Mouse (Mus musculus): ENCODE data around the gene Magi3. TPM values are rescaled to one million over a fixed set of nuclear protein-coding genes. Genes with fewer than 3 reads are reported as not detected.

The Magi3 gene
- 10 to 100 TPM; 16.7 to 18.6 TPM for total RNA-seq (2021)
- long read RNA-seq, experiment 1, full-length matches to known transcripts = 3 of 10 reads
- long read RNA-seq, experiment 1, partial matches to known transcripts = 7 of 10 reads
- long read RNA-seq, experiment 1, other reads (novel, unspliced or antisense) = 0 of 10 reads
- long read RNA-seq, experiment 2, full-length matches to known transcripts = 1 of 1 reads
- long read RNA-seq, experiment 2, partial matches to known transcripts = 0 of 1 reads
- long read RNA-seq, experiment 2, other reads (novel, unspliced or antisense) = 0 of 1 reads

DNA sequence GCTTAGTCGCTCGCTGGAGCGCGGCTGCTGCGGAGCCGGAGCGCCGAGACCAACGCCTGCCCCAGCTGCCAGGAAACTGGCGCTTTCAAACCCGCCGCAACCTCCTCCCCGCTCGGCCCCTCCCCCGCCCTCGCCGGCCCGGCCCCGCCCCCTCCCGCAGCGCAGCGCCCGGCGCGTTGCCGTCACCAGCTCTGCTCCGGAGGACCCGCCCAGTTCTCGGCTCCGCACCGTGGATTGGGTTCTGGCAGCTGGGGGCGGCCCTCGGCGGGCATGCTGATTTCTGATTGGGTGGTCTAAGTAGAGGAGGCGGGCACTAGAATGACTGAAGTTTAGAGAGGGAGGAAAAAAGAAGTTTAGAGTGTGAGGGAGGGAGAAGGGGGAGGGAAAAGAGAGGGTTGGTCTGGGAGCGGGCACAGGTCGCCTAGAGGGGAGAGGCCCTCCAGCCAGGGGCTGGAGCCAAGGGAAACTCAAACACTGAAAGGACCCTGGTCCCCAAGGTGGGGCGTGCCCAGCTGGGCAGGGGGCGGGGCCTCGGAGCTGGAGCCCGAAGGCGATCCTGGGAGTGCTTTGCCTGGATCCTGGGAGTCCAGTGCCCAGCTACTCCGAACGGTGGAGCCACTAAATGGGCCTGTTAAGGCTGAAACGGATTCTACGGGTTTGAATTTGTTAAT is at the start of gene Magi3:
Gene Magi3, minus strand, starts transcription at position 80 of the 671 bp plus-strand sequence.
- DNase-seq = peak; percentile 98

DNA sequence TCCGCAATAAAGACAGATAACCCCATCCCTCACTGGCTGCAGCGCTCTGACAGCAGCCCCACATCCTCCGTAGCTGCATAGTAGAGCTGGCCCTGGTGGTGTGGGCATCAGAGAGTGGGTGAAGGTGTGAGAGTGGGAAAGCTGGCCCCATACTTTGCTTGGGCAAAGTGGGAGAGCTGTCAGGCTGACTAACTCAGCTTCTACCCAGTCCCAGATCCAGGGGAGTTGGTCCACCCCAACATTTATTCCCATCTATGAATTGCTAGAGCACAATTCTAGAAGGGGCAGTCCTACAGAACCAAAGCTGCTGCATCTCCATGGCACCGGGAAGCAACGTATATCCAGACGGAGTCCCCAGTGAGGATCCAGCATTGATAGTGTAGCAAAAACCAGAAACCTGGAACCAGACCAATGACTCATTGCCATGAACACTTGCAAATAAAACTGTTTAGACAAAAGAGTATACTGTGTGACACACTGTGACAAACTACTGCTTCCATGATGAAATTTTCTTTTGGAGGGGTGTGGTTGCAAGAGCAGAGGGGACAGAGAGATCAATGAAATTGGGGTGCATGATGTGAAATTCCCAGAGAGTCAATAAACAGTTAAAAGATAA is 44.5 kb upstream of the Magi3 start:
- no peak for DNase-seq

DNA sequence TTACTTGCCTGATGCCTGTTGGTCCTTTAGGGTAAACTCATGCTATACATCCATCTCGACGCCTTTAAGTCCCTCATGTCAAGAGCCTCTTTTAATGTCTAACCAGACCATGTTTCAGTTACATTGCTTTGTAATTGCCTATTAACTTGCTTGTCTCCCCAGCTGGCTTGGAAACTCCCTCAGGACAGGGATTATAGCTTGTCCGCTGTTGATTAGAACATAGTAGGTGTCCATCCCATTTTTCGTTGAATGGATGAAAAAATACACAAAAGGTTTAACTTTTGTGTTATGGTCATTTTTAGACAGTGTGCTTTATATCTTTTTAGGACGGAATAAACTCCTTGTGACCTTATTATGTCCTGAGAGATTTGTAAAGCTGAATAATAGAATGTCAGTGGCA is 40.0 kb upstream of the Magi3 start:
- DNase-seq = no peak

GRCm38 (mm10) chr3:104259168-104259567 is 39.0 kb upstream of the Magi3 start:
- no peak for DNase-seq

DNA sequence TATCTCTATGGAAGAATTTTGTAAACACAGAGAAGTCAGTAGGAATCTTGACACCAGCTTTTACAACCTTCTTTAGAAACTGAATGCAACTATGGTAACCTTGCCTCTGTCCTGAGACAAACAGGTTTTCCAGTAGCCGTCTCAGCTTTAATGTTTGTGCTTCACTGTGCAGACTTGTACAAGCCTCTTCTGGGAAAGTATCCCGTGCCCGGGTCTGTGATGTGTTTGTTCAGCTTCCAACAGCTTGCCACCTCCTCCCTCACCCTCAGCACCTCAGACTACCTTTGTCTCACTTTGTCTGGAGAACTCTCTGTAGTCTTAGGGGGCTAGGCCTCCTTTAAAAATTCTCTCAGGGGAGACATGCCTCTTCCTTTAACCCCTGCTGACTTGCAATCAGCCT is 36.9 kb upstream of the Magi3 start:
- DNase-seq = no peak

GRCm38 (mm10) chr3:104253760-104254159 is 33.6 kb upstream of the Magi3 start:
- DNase-seq = no peak

GRCm38 (mm10) chr3:104247850-104248249 is 27.7 kb upstream of the Magi3 start:
- DNase-seq = no peak

- DNase-seq = no peak
Measured at GRCm38 (mm10) chr3:104247057-104247456, 26.9 kb upstream of the Magi3 start.

DNA sequence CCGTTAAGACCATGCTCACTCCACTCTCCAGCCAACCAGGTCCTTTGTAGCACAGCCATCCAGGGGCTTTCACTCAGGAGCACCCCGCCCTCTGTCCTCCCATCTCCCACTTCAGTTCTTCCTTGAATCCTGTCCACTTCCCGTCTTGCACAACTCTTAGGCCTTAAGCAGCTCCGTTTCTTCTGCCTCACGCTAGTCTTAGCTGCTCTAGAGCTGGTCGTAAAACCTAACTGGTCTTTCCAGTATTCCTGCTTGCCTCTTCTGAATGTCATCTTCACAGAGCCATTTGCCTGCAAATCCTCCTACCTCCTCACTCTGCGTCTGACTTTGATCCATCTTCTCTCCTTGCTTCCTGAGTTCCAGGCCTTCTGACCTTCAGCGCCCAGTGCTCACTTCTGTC is 24.2 kb upstream of the Magi3 start:
- no peak for DNase-seq

DNA sequence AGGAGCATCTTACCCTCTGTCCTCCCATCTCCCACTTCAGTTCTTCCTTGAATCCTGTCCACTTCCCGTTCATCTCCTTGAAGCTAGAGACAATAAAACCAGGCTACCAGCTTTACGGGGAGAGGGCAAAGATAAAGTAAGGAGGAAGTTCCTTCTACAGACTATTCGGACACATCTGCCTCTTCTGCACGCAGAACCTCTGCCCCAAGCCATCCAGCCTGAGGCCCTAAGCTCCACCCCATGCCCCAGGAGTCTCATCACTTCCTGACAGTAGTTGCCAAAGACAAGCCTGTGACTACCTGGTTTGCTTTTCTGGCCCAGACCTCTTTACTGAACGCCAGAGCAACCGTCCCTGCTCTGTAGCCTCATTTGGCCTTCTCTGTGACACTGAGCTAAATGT is 23.8 kb upstream of the Magi3 start:
- DNase-seq = no peak

GRCm38 (mm10) chr3:104239785-104240184 is 19.6 kb upstream of the Magi3 start:
- DNase-seq = no peak

- no peak for DNase-seq
Measured at GRCm38 (mm10) chr3:104239376-104239775, 19.2 kb upstream of the Magi3 start.

DNA sequence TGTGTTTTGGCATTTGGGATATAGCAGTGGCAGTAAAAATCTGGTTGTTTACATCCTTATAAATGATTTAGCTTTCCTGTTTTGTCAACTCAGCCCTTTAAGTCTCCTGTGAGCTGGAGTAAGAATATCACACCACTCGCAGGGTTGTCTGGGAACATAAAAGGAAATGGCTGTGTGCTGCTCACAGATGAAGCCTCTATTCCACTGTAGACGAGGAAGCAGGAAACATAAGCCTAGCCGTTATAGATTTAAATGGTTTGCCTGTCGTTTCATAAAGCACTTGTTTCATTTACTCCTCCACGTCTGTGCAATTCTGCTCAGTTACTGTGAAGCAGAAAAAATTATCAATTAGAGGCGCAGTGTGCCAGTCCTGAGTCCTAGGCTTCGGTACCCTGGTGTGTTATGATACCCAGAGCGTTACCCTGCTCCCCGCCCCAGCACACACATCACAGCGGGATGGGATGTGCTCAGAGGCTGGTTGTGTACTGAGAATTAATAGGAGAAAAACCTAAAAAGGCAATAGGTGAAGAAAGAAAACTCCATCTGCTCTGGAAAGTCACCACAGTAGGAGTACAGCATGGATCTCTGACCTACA is 17.8 kb upstream of the Magi3 start:
- DNase-seq = no peak

DNA sequence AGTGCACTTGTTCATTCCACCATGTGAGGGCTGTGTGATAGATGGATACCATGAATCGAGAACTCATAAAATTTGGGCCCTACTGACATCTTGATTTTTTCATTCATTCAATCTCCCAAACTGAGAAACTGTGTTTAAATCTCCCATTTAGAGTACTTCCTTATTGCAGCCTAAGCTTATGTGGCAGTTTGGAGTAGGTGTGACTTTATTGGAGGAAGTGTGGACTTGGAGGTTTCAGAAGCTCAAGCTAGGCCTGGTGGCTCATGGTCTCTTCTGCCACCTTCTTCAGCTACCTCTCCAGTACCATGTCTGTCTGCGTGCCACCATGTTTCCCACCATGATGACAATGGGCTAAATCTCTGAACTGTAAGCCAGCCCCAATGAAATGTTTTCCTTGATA is 15.9 kb upstream of the Magi3 start:
- no peak for DNase-seq

GRCm38 (mm10) chr3:104235099-104235498 is 14.9 kb upstream of the Magi3 start:
- no peak for DNase-seq

GRCm38 (mm10) chr3:104233366-104234312 is 13.5 kb upstream of the Magi3 start:
- no peak for DNase-seq

DNA sequence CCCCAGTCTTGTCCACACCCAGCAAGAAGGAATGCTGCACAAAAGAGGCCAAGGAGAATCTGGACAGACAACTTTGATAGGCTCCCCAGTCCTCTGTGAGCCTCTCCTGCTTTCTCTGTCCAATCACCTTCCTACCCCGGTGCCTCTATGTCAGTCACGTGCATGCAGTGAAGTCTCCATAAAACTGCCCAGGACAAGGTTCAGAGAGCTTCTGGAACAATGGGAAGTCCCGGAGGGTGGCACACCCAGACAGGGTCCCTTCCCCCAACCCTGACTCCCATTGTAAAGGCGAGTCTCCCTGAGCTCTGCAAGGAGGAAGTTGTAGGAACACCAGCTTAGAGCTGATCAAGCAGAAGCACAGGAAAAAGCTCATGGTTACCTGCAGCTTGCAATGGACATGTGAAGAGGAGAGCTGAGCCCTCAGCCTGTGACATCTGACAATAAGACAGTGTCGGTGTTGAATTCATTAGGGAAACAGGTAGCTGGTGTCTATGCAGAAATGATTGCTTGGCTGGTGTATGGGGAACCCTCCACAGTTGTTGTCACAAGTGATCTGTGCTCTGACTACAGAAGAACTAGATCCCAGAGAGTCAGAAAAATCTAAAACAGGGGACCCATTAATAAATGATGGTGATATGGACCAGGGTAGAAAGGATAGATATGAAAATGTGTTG is 7.4 kb upstream of the Magi3 start:
- no peak for DNase-seq

DNA sequence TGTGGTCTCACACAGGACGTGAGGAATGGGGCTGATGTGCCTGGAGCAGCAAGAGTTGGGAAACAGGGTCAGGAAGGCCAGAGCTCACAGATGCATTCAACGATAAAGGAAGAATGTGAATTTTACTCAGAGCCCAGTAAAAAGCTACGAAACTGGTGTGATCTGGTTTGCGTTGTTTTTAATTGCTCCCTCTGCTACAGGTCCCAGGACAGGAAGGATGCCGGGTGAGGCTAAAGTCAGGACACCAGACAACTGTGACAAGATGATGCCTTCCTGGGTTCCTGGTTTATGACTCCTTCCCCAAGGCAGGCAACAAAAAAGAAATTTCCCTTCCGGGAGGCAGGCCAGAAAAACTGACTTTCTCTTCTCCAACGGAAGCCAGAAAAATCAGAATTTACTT is 6.6 kb upstream of the Magi3 start:
- no peak for DNase-seq

GRCm38 (mm10) chr3:104221156-104221555 is 982 bp upstream of the Magi3 start:
- DNase-seq = no peak

- peak; percentile 65 for DNase-seq
Measured at GRCm38 (mm10) chr3:104219531-104220294, 461 bp downstream of the Magi3 start.

DNA sequence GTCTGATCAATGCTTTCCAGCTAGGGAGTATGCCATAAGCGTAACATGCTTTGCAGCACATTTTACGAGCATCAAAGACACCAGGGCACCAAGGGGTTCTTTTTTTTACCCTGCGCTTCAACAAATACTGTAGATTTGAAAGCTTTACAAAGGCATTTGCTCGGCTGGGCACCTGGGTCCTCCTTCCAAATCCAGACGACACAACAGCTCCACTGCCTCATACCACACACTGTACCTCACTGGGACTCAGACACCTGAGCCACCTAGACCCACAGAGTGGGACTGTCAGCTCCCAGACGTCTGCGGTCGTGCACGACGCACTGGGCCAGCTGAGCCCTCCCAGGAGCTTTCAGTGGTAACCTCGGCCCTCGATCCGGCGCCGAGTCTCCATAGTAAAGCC is 1.2 kb downstream of the Magi3 start:
- DNase-seq = peak; percentile 53
